Mouse (Mus musculus): Measurements from ENCODE around the gene Pacsin1. TPM values are rescaled to one million over a fixed set of nuclear protein-coding genes. Genes with fewer than 3 reads are reported as not detected.
A peak's percentile ranks its signal among the peaks of the same experiment; 100 is the strongest.
"Not testable (repeated sequence)": the region's sequence is repeated elsewhere in the genome, so short reads cannot be mapped to it uniquely, and the experiment has no call there.

Pacsin1 gene
- polyA plus RNA-seq, 1 experiment from 2014 or later: 6.9 TPM

GRCm38 (mm10) chr17:27623360-27624326 is 31.7 kb upstream of the Pacsin1 start, which contains the start of gene Nudt3:
Nudt3 (minus strand) TSS chr17:27623495.
- WGBS: 8% methylated on average over 91 of the region's 91 CpGs
- peak within 1 kb of the TSS; percentile 98 for H3K4me3 ChIP-seq
- no peaks in the 10 kb centered on the region for H3K27me3 ChIP-seq (replicated peaks; ENCODE audit: low read depth, poor library complexity, severe bottlenecking)
- peaks cover 20% of the 10 kb centered on the region for H3K36me3 ChIP-seq (replicated peaks)
- peaks cover 51% of the 10 kb centered on the region for H3K4me1 ChIP-seq
- H3K27ac ChIP-seq (replicated peaks): peak within 1 kb of the TSS; percentile 100
- peak; percentile 92 for DNase-seq (ENCODE audit: low spot score)
- H3K9me3 ChIP-seq: peaks cover under 1% of the 10 kb centered on the region

GRCm38 (mm10) chr17:27625455-27626251 is 29.7 kb upstream of the Pacsin1 start:
- peaks cover 22% of the 10 kb centered on the region for H3K36me3 ChIP-seq (replicated peaks)
- no peak overlapping the region for H3K27ac ChIP-seq (replicated peaks)
- H3K4me1 ChIP-seq: peaks cover 40% of the 10 kb centered on the region

GRCm38 (mm10) chr17:27626681-27627080 is 28.6 kb upstream of the Pacsin1 start:
- H3K36me3 ChIP-seq (replicated peaks): peaks cover 32% of the 10 kb centered on the region
- no peak for DNase-seq (ENCODE audit: low spot score)

More at GRCm38 (mm10) chr17:27625455-27626251, 29.7 kb upstream of the Pacsin1 start:
- DNase-seq (ENCODE audit: low spot score): no peak
- no peaks in the 10 kb centered on the region for H3K9me3 ChIP-seq
- no peaks in the 10 kb centered on the region for H3K27me3 ChIP-seq (replicated peaks; ENCODE audit: low read depth, poor library complexity, severe bottlenecking)
- H3K4me3 ChIP-seq: no peak overlapping the region
- 41% methylated on average over 7 of the region's 7 CpGs for WGBS

GRCm38 (mm10) chr17:27627451-27627850 is 27.9 kb upstream of the Pacsin1 start:
- H3K27ac ChIP-seq (replicated peaks): no peak overlapping the region
- 47% methylated on average over 5 of the region's 5 CpGs for WGBS
- peaks cover 40% of the 10 kb centered on the region for H3K36me3 ChIP-seq (replicated peaks)
- no peaks in the 10 kb centered on the region for H3K9me3 ChIP-seq
- H3K4me1 ChIP-seq: peaks cover 43% of the 10 kb centered on the region
- no peaks in the 10 kb centered on the region for H3K27me3 ChIP-seq (replicated peaks; ENCODE audit: low read depth, poor library complexity, severe bottlenecking)
- no peak overlapping the region for H3K4me3 ChIP-seq
- peak; percentile 34 for DNase-seq (ENCODE audit: low spot score)

More at GRCm38 (mm10) chr17:27626681-27627080, 28.6 kb upstream of the Pacsin1 start:
- H3K4me3 ChIP-seq: no peak overlapping the region
- no peaks in the 10 kb centered on the region for H3K27me3 ChIP-seq (replicated peaks; ENCODE audit: low read depth, poor library complexity, severe bottlenecking)
- H3K27ac ChIP-seq (replicated peaks): no peak overlapping the region
- no peaks in the 10 kb centered on the region for H3K9me3 ChIP-seq
- WGBS: 45% methylated on average over 5 of the region's 5 CpGs
- H3K4me1 ChIP-seq: peaks cover 37% of the 10 kb centered on the region

- no peaks in the 10 kb centered on the region for H3K27me3 ChIP-seq (replicated peaks; ENCODE audit: low read depth, poor library complexity, severe bottlenecking)
- no peak for DNase-seq (ENCODE audit: low spot score)
- peaks cover 52% of the 10 kb centered on the region for H3K4me1 ChIP-seq
- peaks cover 49% of the 10 kb centered on the region for H3K36me3 ChIP-seq (replicated peaks)
- WGBS: 93% methylated on average over 8 of the region's 8 CpGs
- H3K27ac ChIP-seq (replicated peaks): no peak overlapping the region
- H3K4me3 ChIP-seq: no peak overlapping the region
- no peaks in the 10 kb centered on the region for H3K9me3 ChIP-seq
Measured at GRCm38 (mm10) chr17:27628376-27628775, 26.9 kb upstream of the Pacsin1 start.

GRCm38 (mm10) chr17:27629249-27630020 is 25.9 kb upstream of the Pacsin1 start:
- Histone ChIP-seq H3K9me3 (no peaks in the 10 kb centered on the region), H3K4me3 (no peak overlapping the region; the same call in 1 of the 2 replicates), H3K4me1 (peaks cover 52% of the 10 kb centered on the region), H3K36me3 (replicated peaks) (peaks cover 58% of the 10 kb centered on the region), H3K27ac (replicated peaks) (no peak overlapping the region), H3K27me3 (replicated peaks; ENCODE audit: low read depth, poor library complexity, severe bottlenecking) (no peaks in the 10 kb centered on the region)
- DNase-seq (ENCODE audit: low spot score): peak; percentile 79
- 73% methylated on average over 2 of the region's 2 CpGs for WGBS

GRCm38 (mm10) chr17:27634871-27635574 is 20.3 kb upstream of the Pacsin1 start, which contains the start of gene RPS10-NUDT3:
RPS10-NUDT3 (minus strand) TSS chr17:27635222.
- H3K27ac ChIP-seq (replicated peaks): peak within 1 kb of the TSS; percentile 97
- peaks cover 52% of the 10 kb centered on the region for H3K4me1 ChIP-seq
- H3K36me3 ChIP-seq (replicated peaks): peaks cover 43% of the 10 kb centered on the region
- DNase-seq (ENCODE audit: low spot score): peak; percentile 97
- peak within 1 kb of the TSS; percentile 99 for H3K4me3 ChIP-seq
- H3K27me3 ChIP-seq (replicated peaks; ENCODE audit: low read depth, poor library complexity, severe bottlenecking): no peaks in the 10 kb centered on the region
- under 1% methylated on average over 72 of the region's 72 CpGs for WGBS
- H3K9me3 ChIP-seq: no peaks in the 10 kb centered on the region

- peaks cover 37% of the 10 kb centered on the region for H3K36me3 ChIP-seq (replicated peaks)
- not testable (repeated sequence) for H3K27me3 ChIP-seq (replicated peaks; ENCODE audit: low read depth, poor library complexity, severe bottlenecking); DNase-seq (ENCODE audit: low spot score); H3K9me3 ChIP-seq
- WGBS: 58% methylated on average over 9 of the region's 9 CpGs
- peaks cover 52% of the 10 kb centered on the region for H3K4me1 ChIP-seq
- H3K4me3 ChIP-seq: peak overlapping the region; percentile 99
- peak overlapping the region; percentile 97 for H3K27ac ChIP-seq (replicated peaks)
Measured at GRCm38 (mm10) chr17:27635575-27635903, 19.8 kb upstream of the Pacsin1 start.

GRCm38 (mm10) chr17:27636132-27637020 is 18.9 kb upstream of the Pacsin1 start, which contains the start of gene Rps10:
Rps10 (minus strand) TSS chr17:27636669.
- H3K4me1 ChIP-seq: peaks cover 48% of the 10 kb centered on the region
- 43% methylated on average over 18 of the region's 18 CpGs for WGBS
- H3K36me3 ChIP-seq (replicated peaks): peaks cover 29% of the 10 kb centered on the region
- no peaks in the 10 kb centered on the region for H3K27me3 ChIP-seq (replicated peaks; ENCODE audit: low read depth, poor library complexity, severe bottlenecking)
- H3K9me3 ChIP-seq: no peaks in the 10 kb centered on the region
- DNase-seq (ENCODE audit: low spot score): no peak
- H3K27ac ChIP-seq (replicated peaks): peak within 1 kb of the TSS; percentile 97
- peak within 1 kb of the TSS; percentile 99 for H3K4me3 ChIP-seq

GRCm38 (mm10) chr17:27637333-27637732 is 18.0 kb upstream of the Pacsin1 start:
- H3K36me3 ChIP-seq (replicated peaks): peaks cover 19% of the 10 kb centered on the region
- DNase-seq (ENCODE audit: low spot score): no peak
- no peaks in the 10 kb centered on the region for H3K9me3 ChIP-seq
- H3K27ac ChIP-seq (replicated peaks): 0 out of 2 replicates have a peak overlapping the region, but pooled peaks have one; percentile 30
- WGBS: 71% methylated on average over 9 of the region's 9 CpGs
- H3K27me3 ChIP-seq (replicated peaks; ENCODE audit: low read depth, poor library complexity, severe bottlenecking): no peaks in the 10 kb centered on the region
- H3K4me3 ChIP-seq: no peak overlapping the region
- H3K4me1 ChIP-seq: peaks cover 40% of the 10 kb centered on the region

Data from embryonic facial prominence, embryonic 10.5 days (tissue).